Mouse (Mus musculus) spleen, adult 2 months (tissue): Measurements from ENCODE around the gene Gm42906.

Experiments used
- CTCF ChIP-seq: fragments of 200-500 bp; IDR thresholded peaks from 2 replicates; pipeline ENCODE4 v1.5.1; 2011; ENCODE audit warnings: mild to moderate bottlenecking, inconsistent platforms; ENCODE audit not compliant: insufficient read depth, insufficient read length, insufficient replicate concordance; ENCODE audit errors: extremely low read depth
- POLR2A ChIP-seq: fragments of 200-500 bp; IDR thresholded peaks from 2 replicates; pipeline ENCODE4 v1.6.1; 2011; ENCODE audit warnings: low read depth, low read length, inconsistent platforms

GRCm38 (mm10) chr5:151116192-151116887 lies 311.6 kb downstream of the Gm42906 start:
- TF ChIP-seq CTCF (no peak), POLR2A (no peak)
